Mouse (Mus musculus) hindbrain, embryonic 12.5 days (tissue): ENCODE results near the gene Gemin8. TPM values are rescaled to one million over a fixed set of nuclear protein-coding genes. Genes with fewer than 3 reads are reported as not detected.

Experiments used
- ATAC-seq: fragments of 200-750 bp; cut with Nextera tagmentation; 2 replicates; pipeline ENCODE4 v1.8.0; 2017; ENCODE audit warnings: moderate TSS enrichment; ENCODE audit not compliant: low FRiP score
- H3K27ac ChIP-seq: fragments of 300-500 bp; sonication (generic); 2 replicates; pipeline ENCODE4 v1.5.1; 2016; ENCODE audit warnings: mild to moderate bottlenecking
- H3K27me3 ChIP-seq: fragments of 300-500 bp; sonication (generic); 2 replicates; pipeline ENCODE4 v1.6.1; 2016; ENCODE audit warnings: mild to moderate bottlenecking
- H3K36me3 ChIP-seq: fragments of 300-500 bp; sonication (generic); 2 replicates; pipeline ENCODE4 v1.6.1; 2016; ENCODE audit warnings: mild to moderate bottlenecking
- H3K4me1 ChIP-seq: fragments of 300-500 bp; sonication (generic); 2 replicates; pipeline ENCODE4 v1.6.1; 2016
- H3K4me2 ChIP-seq: fragments of 300-500 bp; sonication (generic); replicated peaks from 2 replicates; pipeline ENCODE4 v1.6.1; 2016; ENCODE audit warnings: mild to moderate bottlenecking
- H3K4me3 ChIP-seq: fragments of 300-500 bp; sonication (generic); 2 replicates; pipeline ENCODE4 v1.5.1; 2016; ENCODE audit warnings: mild to moderate bottlenecking
- H3K9ac ChIP-seq: fragments of 300-500 bp; sonication (generic); 2 replicates; pipeline ENCODE4 v1.6.1; 2016; ENCODE audit warnings: mild to moderate bottlenecking, moderate library complexity
- H3K9me3 ChIP-seq: fragments of 300-500 bp; sonication (generic); replicated peaks from 2 replicates; pipeline ENCODE4 v1.6.1; 2016; ENCODE audit warnings: mild to moderate bottlenecking
- WGBS: fragments of 180-500 bp; shearing (Covaris S2); methylation state at CpG from one replicate; pipeline ENCODE4 v1.1.7; 2016; 5-methylcytosine and 5-hydroxymethylcytosine counted together
- polyA plus RNA-seq: library from polyadenylated mRNA; unstranded; fragments of >200 nt; fragmentation: Nextera tagmentation; extraction: Ambion mirVana; gene quantifications from 2 replicates; pipeline ENCODE4 v1.2.1, GENCODE M21; 2016

Gene Gemin8
- polyA plus RNA-seq, 1 experiment from 2014 or later = 11.7 TPM

GRCm38 (mm10) chrX:166185327-166185913, 15.2 kb downstream of the Gemin8 start:
- Histone ChIP-seq H3K4me1 (no peaks in the 10 kb centered on the region), H3K27me3 (peaks cover 2% of the 10 kb centered on the region; the same call in 1 of the 2 replicates), H3K4me3 (no peak overlapping the region), H3K4me2 (no peak overlapping the region), H3K9ac (no peak overlapping the region), H3K9me3 (no peaks in the 10 kb centered on the region), H3K36me3 (no peaks in the 10 kb centered on the region), H3K27ac (no peak overlapping the region)
- 87% methylated on average over 9 of the region's 9 CpGs for WGBS
- no peak for ATAC-seq

- H3K4me3 ChIP-seq = no peak overlapping the region
- H3K9ac ChIP-seq = no peak overlapping the region
- no peaks in the 10 kb centered on the region for H3K36me3 ChIP-seq
- 0 out of 2 replicates have a peak, but pooled peaks cover 2% of the 10 kb centered on the region for H3K27me3 ChIP-seq
- no peaks in the 10 kb centered on the region for H3K4me1 ChIP-seq
- no peak for ATAC-seq
- no peak overlapping the region for H3K27ac ChIP-seq
- no peak overlapping the region for H3K4me2 ChIP-seq
- no peaks in the 10 kb centered on the region for H3K9me3 ChIP-seq
- WGBS = 89% methylated on average over 1 of the region's 1 CpGs
Observed at GRCm38 (mm10) chrX:166187803-166188202, 17.5 kb downstream of the Gemin8 start.

- Histone ChIP-seq H3K27ac (no peak overlapping the region), H3K4me2 (no peak overlapping the region), H3K4me3 (no peak overlapping the region), H3K9me3 (no peaks in the 10 kb centered on the region), H3K9ac (no peak overlapping the region), H3K27me3 (0 out of 2 replicates have a peak, but pooled peaks cover 6% of the 10 kb centered on the region), H3K36me3 (no peaks in the 10 kb centered on the region), H3K4me1 (no peaks in the 10 kb centered on the region)
- no peak for ATAC-seq
Observed at GRCm38 (mm10) chrX:166196327-166196726, 26.1 kb downstream of the Gemin8 start.

- H3K27ac ChIP-seq = no peak overlapping the region
- no peak for ATAC-seq
- H3K4me3 ChIP-seq = no peak overlapping the region
- no peaks in the 10 kb centered on the region for H3K36me3 ChIP-seq
- no peaks in the 10 kb centered on the region for H3K4me1 ChIP-seq
- no peak overlapping the region for H3K9ac ChIP-seq
- 0 out of 2 replicates have a peak, but pooled peaks cover 6% of the 10 kb centered on the region for H3K27me3 ChIP-seq
- WGBS = 91% methylated on average over 2 of the region's 2 CpGs
- no peak overlapping the region for H3K4me2 ChIP-seq
- H3K9me3 ChIP-seq = no peaks in the 10 kb centered on the region
Observed at GRCm38 (mm10) chrX:166198266-166198665, 28.0 kb downstream of the Gemin8 start.

GRCm38 (mm10) chrX:166199812-166200211, 29.6 kb downstream of the Gemin8 start:
- H3K4me3 ChIP-seq = no peak overlapping the region
- H3K27ac ChIP-seq = no peak overlapping the region
- no peak for ATAC-seq
- H3K4me2 ChIP-seq = no peak overlapping the region
- H3K4me1 ChIP-seq = no peaks in the 10 kb centered on the region
- H3K36me3 ChIP-seq = no peaks in the 10 kb centered on the region
- H3K9ac ChIP-seq = no peak overlapping the region
- H3K9me3 ChIP-seq = no peaks in the 10 kb centered on the region
- 0 out of 2 replicates have a peak, but pooled peaks cover 6% of the 10 kb centered on the region for H3K27me3 ChIP-seq

- 80% methylated on average over 2 of the region's 2 CpGs for WGBS
- H3K27ac ChIP-seq = no peak overlapping the region
- H3K4me3 ChIP-seq = no peak overlapping the region
- no peak overlapping the region for H3K4me2 ChIP-seq
- H3K27me3 ChIP-seq = peaks cover 32% of the 10 kb centered on the region
- ATAC-seq = no peak
- H3K9me3 ChIP-seq = no peaks in the 10 kb centered on the region
- no peak overlapping the region for H3K9ac ChIP-seq
- no peaks in the 10 kb centered on the region for H3K4me1 ChIP-seq
- H3K36me3 ChIP-seq = no peaks in the 10 kb centered on the region
Observed at GRCm38 (mm10) chrX:166214576-166214975, 44.3 kb downstream of the Gemin8 start.

- H3K4me2 ChIP-seq = no peak overlapping the region
- no peaks in the 10 kb centered on the region for H3K36me3 ChIP-seq
- H3K4me1 ChIP-seq = no peaks in the 10 kb centered on the region
- peaks cover 39% of the 10 kb centered on the region for H3K27me3 ChIP-seq
- H3K9me3 ChIP-seq = no peaks in the 10 kb centered on the region
- no peak overlapping the region for H3K9ac ChIP-seq
- no peak overlapping the region for H3K4me3 ChIP-seq
- 70% methylated on average over 6 of the region's 6 CpGs for WGBS
- H3K27ac ChIP-seq = no peak overlapping the region
- ATAC-seq = no peak
Observed at GRCm38 (mm10) chrX:166216248-166216647, 46.0 kb downstream of the Gemin8 start.

GRCm38 (mm10) chrX:166216720-166217119, 46.5 kb downstream of the Gemin8 start:
- Histone ChIP-seq H3K36me3 (no peaks in the 10 kb centered on the region), H3K4me1 (no peaks in the 10 kb centered on the region), H3K27me3 (peaks cover 37% of the 10 kb centered on the region), H3K27ac (no peak overlapping the region), H3K9me3 (no peaks in the 10 kb centered on the region), H3K9ac (no peak overlapping the region), H3K4me2 (no peak overlapping the region), H3K4me3 (no peak overlapping the region)
- 91% methylated on average over 8 of the region's 8 CpGs for WGBS
- no peak for ATAC-seq

- H3K4me1 ChIP-seq = no peaks in the 10 kb centered on the region
- ATAC-seq = no peak
- no peak overlapping the region for H3K9ac ChIP-seq
- no peaks in the 10 kb centered on the region for H3K9me3 ChIP-seq
- no peak overlapping the region for H3K27ac ChIP-seq
- 67% methylated on average over 5 of the region's 5 CpGs for WGBS
- no peaks in the 10 kb centered on the region for H3K36me3 ChIP-seq
- no peak overlapping the region for H3K4me3 ChIP-seq
- peaks cover 21% of the 10 kb centered on the region for H3K27me3 ChIP-seq
- H3K4me2 ChIP-seq = no peak overlapping the region
Observed at GRCm38 (mm10) chrX:166219331-166219730, 49.1 kb downstream of the Gemin8 start.

GRCm38 (mm10) chrX:166226856-166227255, 56.6 kb downstream of the Gemin8 start:
- no peaks in the 10 kb centered on the region for H3K4me1 ChIP-seq
- 71% methylated on average over 5 of the region's 5 CpGs for WGBS
- H3K27me3 ChIP-seq = no peaks in the 10 kb centered on the region; the same call in none of the 2 replicates
- no peak overlapping the region for H3K27ac ChIP-seq
- no peak for ATAC-seq
- H3K4me3 ChIP-seq = no peak overlapping the region
- H3K9ac ChIP-seq = no peak overlapping the region
- H3K36me3 ChIP-seq = no peaks in the 10 kb centered on the region
- H3K4me2 ChIP-seq = no peak overlapping the region
- H3K9me3 ChIP-seq = no peaks in the 10 kb centered on the region

- no peak overlapping the region for H3K4me3 ChIP-seq
- H3K36me3 ChIP-seq = no peaks in the 10 kb centered on the region
- H3K27me3 ChIP-seq = peaks cover 3% of the 10 kb centered on the region
- H3K4me2 ChIP-seq = no peak overlapping the region
- H3K27ac ChIP-seq = no peak overlapping the region
- H3K9me3 ChIP-seq = no peaks in the 10 kb centered on the region
- no peak for ATAC-seq
- H3K9ac ChIP-seq = no peak overlapping the region
- H3K4me1 ChIP-seq = no peaks in the 10 kb centered on the region
- 79% methylated on average over 3 of the region's 3 CpGs for WGBS
Observed at GRCm38 (mm10) chrX:166229750-166230149, 59.5 kb downstream of the Gemin8 start.

- no peak for ATAC-seq
- no peaks in the 10 kb centered on the region for H3K4me1 ChIP-seq
- WGBS = 89% methylated on average over 6 of the region's 6 CpGs
Observed at GRCm38 (mm10) chrX:166230515-166231267, 60.4 kb downstream of the Gemin8 start.

GRCm38 (mm10) chrX:166236131-166236530, 65.9 kb downstream of the Gemin8 start:
- ATAC-seq = no peak
- H3K4me2 ChIP-seq = no peak overlapping the region
- 48% methylated on average over 2 of the region's 2 CpGs for WGBS

More at GRCm38 (mm10) chrX:166230515-166231267, 60.4 kb downstream of the Gemin8 start:
- Histone ChIP-seq H3K36me3 (no peaks in the 10 kb centered on the region), H3K27me3 (peaks cover 3% of the 10 kb centered on the region), H3K4me2 (no peak overlapping the region), H3K9me3 (no peaks in the 10 kb centered on the region), H3K4me3 (no peak overlapping the region), H3K9ac (no peak overlapping the region), H3K27ac (no peak overlapping the region)

More at GRCm38 (mm10) chrX:166236131-166236530, 65.9 kb downstream of the Gemin8 start:
- no peak overlapping the region for H3K9ac ChIP-seq
- no peaks in the 10 kb centered on the region for H3K9me3 ChIP-seq
- H3K27ac ChIP-seq = no peak overlapping the region
- no peaks in the 10 kb centered on the region for H3K36me3 ChIP-seq
- no peak overlapping the region for H3K4me3 ChIP-seq
- H3K4me1 ChIP-seq = no peaks in the 10 kb centered on the region
- H3K27me3 ChIP-seq = peaks cover 35% of the 10 kb centered on the region
